Mouse (Mus musculus) myocyte (in vitro differentiated cells): ENCODE data around the gene Ccdc85b.

ENCODE experiments used
- E2F4 ChIP-seq: IDR thresholded peaks from one replicate; pipeline ENCODE4 v1.6.1; 2011; ENCODE audit warnings: mild to moderate bottlenecking, control low read depth, moderate library complexity; ENCODE audit not compliant: insufficient read depth
- MAX ChIP-seq: IDR thresholded peaks from one replicate; pipeline ENCODE4 v1.6.1; 2011; ENCODE audit warnings: low read depth, mild to moderate bottlenecking, control low read depth
- MYOG ChIP-seq, 3 experiments: IDR thresholded peaks; one replicate each; pipeline ENCODE4 v1.6.1; 2011; ENCODE audit warnings: control low read depth in 2 of 3, low read depth in 2 of 3, mild to moderate bottlenecking in 2 of 3; ENCODE audit not compliant: insufficient read length in 2 of 3, control insufficient read depth in 1 of 3, insufficient read depth in 1 of 3
- POLR2A ChIP-seq: IDR thresholded peaks from one replicate; pipeline ENCODE4 v1.6.1; 2011; ENCODE audit warnings: low read depth, mild to moderate bottlenecking, control low read depth, moderate library complexity; ENCODE audit not compliant: insufficient read length

- peak; percentile 74 for TF ChIP-seq POLR2A
- peak; percentile 1 to 85 (median 41) for TF ChIP-seq MYOG (IDR thresholded peaks at IDR 0.05; ENCODE audit: control insufficient read depth in 1 of 3, insufficient read depth in 1 of 3, insufficient read length in 2 of 3, low read depth in 2 of 3)
- no peak for TF ChIP-seq E2F4
- no peak for TF ChIP-seq MAX
Observed at GRCm38 (mm10) chr19:5488878-5489571, 31.3 kb upstream of the Ccdc85b start.
